Mouse (Mus musculus): ENCODE results near the gene Ccdc181.

DNA sequence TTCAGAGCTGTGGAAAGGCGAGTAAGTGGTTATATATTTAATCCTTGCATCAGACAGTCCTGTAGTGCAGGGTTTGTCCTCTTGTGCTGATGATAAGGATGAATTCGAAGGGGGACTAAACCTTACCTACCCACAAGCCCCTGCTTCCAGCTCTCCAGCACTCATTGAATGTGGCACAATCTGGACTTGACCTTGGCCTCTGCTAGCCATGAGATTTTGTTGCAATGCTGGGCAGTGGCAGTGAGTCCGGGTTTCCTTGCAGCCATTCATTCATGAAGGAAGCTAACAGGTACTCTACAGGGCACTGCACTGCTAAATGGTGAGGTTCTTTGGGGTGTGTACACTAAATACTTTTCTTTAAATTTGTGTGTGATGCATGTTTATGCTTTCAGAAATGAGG, 20.5 kb upstream of the Ccdc181 start:
- TF ChIP-seq CTCF (IDR thresholded peaks at IDR 0.05; ENCODE audit: low read depth) (no peak), EP300 (IDR thresholded peaks at IDR 0.05; ENCODE audit: low read depth) (no peak)

Data from liver, postnatal 0 days (tissue).